Mouse (Mus musculus) urinary bladder, postnatal 25 days (tissue): ENCODE measurements around the gene N4bp2l1.
"Not testable (repeated sequence)": the region's sequence is repeated elsewhere in the genome, so short reads cannot be mapped to it uniquely, and the experiment has no call there.

Source experiments
- DNase-seq: peaks from one replicate; pipeline ENCODE4 v3.0.0; 2022; ENCODE audit warnings: low spot score

Gene N4bp2l1

GRCm38 (mm10) chr5:150597088-150597487, at the start of gene N4bp2l1:
Gene N4bp2l1, minus strand, starts transcription at chr5:150597188.
- no peak for DNase-seq

- no peak for DNase-seq
Observed at GRCm38 (mm10) chr5:150644926-150645325, 47.9 kb upstream of the N4bp2l1 start.

GRCm38 (mm10) chr5:150643390-150643789, 46.4 kb upstream of the N4bp2l1 start:
- DNase-seq = not testable (repeated sequence)

- no peak for DNase-seq
Observed at GRCm38 (mm10) chr5:150641440-150641839, 44.5 kb upstream of the N4bp2l1 start.

- DNase-seq = no peak
Observed at GRCm38 (mm10) chr5:150629692-150630091, 32.7 kb upstream of the N4bp2l1 start.

GRCm38 (mm10) chr5:150629272-150629671, 32.3 kb upstream of the N4bp2l1 start:
- DNase-seq = no peak

- no peak for DNase-seq
Observed at GRCm38 (mm10) chr5:150625528-150625927, 28.5 kb upstream of the N4bp2l1 start.

- no peak for DNase-seq
Observed at GRCm38 (mm10) chr5:150622792-150623191, 25.8 kb upstream of the N4bp2l1 start.

GRCm38 (mm10) chr5:150621592-150621991, 24.6 kb upstream of the N4bp2l1 start:
- no peak for DNase-seq

GRCm38 (mm10) chr5:150620588-150621135, 23.7 kb upstream of the N4bp2l1 start:
- DNase-seq = no peak

GRCm38 (mm10) chr5:150618599-150619355, 21.8 kb upstream of the N4bp2l1 start:
- DNase-seq = no peak

GRCm38 (mm10) chr5:150616731-150617130, 19.7 kb upstream of the N4bp2l1 start:
- no peak for DNase-seq

GRCm38 (mm10) chr5:150616216-150616615, 19.2 kb upstream of the N4bp2l1 start:
- no peak for DNase-seq

- no peak for DNase-seq
Observed at GRCm38 (mm10) chr5:150614054-150614453, 17.1 kb upstream of the N4bp2l1 start.

GRCm38 (mm10) chr5:150611697-150612096, 14.7 kb upstream of the N4bp2l1 start:
- DNase-seq = no peak

- DNase-seq = no peak
Observed at GRCm38 (mm10) chr5:150611136-150611535, 14.1 kb upstream of the N4bp2l1 start.

- DNase-seq = no peak
Observed at GRCm38 (mm10) chr5:150607631-150608030, 10.6 kb upstream of the N4bp2l1 start.

- DNase-seq = no peak
Observed at GRCm38 (mm10) chr5:150606131-150606530, 9.1 kb upstream of the N4bp2l1 start.

GRCm38 (mm10) chr5:150601441-150602230, 4.6 kb upstream of the N4bp2l1 start:
- DNase-seq = no peak

- no peak for DNase-seq
Observed at GRCm38 (mm10) chr5:150600554-150601440, 3.8 kb upstream of the N4bp2l1 start.

- no peak for DNase-seq
Observed at GRCm38 (mm10) chr5:150599301-150600294, 2.6 kb upstream of the N4bp2l1 start.
